In genomic region chr11:27753212-27753912, GRCm38 (mm10) we compare ENCODE assay signal across 8 mouse cellular contexts.
A peak's percentile ranks its signal among the peaks of the same experiment; 100 is the strongest.
DNase-seq lines count a peak whose midpoint lies in the region; ATAC-seq and TF ChIP-seq lines count a peak whose summit lies in the region.

No protein-coding gene starts in this region.

- 46% methylated on average over 11 of the region's 11 CpGs for WGBS in kidney, embryonic 14.5 days
- 46% methylated on average over 11 of the region's 11 CpGs for whole genome bisulfite sequencing in limb, embryonic 10.5 days
- WGBS in midbrain, postnatal 0 days, result 44% methylated on average over 11 of the region's 11 CpGs

- H3K9ac ChIP-seq in kidney, embryonic 14.5 days (ENCODE audit: low read depth, low read length), result no peak overlapping the region
- no peak overlapping the region for H3K9ac ChIP-seq in midbrain, postnatal 0 days (replicated peaks; ENCODE audit: low read length, poor library complexity, severe bottlenecking)

- peak; percentile 47 for DNase-seq in urinary bladder, postnatal 14 days (ENCODE audit: low spot score)
- no peak for DNase-seq in urinary bladder, adult 2 months (ENCODE audit: low spot score)
- peak; percentile 26 to 57 for DNase-seq in cerebellum, postnatal 14 days
- peak; percentile 4 to 10 for DNase-seq in frontal cortex, postnatal 14 days (ENCODE audit: low spot score in 2 of 2)
- DNase-seq in limb, embryonic 10.5 days (ENCODE audit: low spot score), result peak; percentile 74
- peak; percentile 45 for DNase-seq in midbrain, postnatal 0 days (ENCODE audit: low spot score)

- H3K36me3 ChIP-seq in kidney, embryonic 14.5 days (ENCODE audit: control insufficient read depth, insufficient read depth, low read length), result no peaks in the 10 kb centered on the region
- H3K36me3 ChIP-seq in limb, embryonic 10.5 days, result no peaks in the 10 kb centered on the region
- H3K36me3 ChIP-seq in midbrain, postnatal 0 days (ENCODE audit: insufficient read depth, low read length), result no peaks in the 10 kb centered on the region

- H3K4me3 ChIP-seq in kidney, embryonic 14.5 days (ENCODE audit: low read length), result no peak overlapping the region
- H3K4me3 ChIP-seq in limb, embryonic 10.5 days, result no peak overlapping the region
- H3K4me3 ChIP-seq in midbrain, postnatal 0 days (ENCODE audit: low read depth, low read length), result no peak overlapping the region

- no peaks in the 10 kb centered on the region for H3K9me3 ChIP-seq in kidney, embryonic 14.5 days (ENCODE audit: control insufficient read depth, low read length)
- H3K9me3 ChIP-seq in limb, embryonic 10.5 days (replicated peaks), result no peaks in the 10 kb centered on the region
- H3K9me3 ChIP-seq in midbrain, postnatal 0 days (ENCODE audit: low read length), result no peaks in the 10 kb centered on the region

- no peak overlapping the region for H3K4me2 ChIP-seq in kidney, embryonic 14.5 days (replicated peaks; ENCODE audit: low read depth, low read length)
- no peak overlapping the region for H3K4me2 ChIP-seq in midbrain, postnatal 0 days (ENCODE audit: low read depth, low read length, poor library complexity, severe bottlenecking)

- no peak overlapping the region for H3K27ac ChIP-seq in kidney, embryonic 14.5 days (ENCODE audit: low read depth, low read length)
- no peak overlapping the region for H3K27ac ChIP-seq in limb, embryonic 10.5 days
- no peak overlapping the region for H3K27ac ChIP-seq in midbrain, postnatal 0 days (ENCODE audit: low read depth, low read length)

- H3K27me3 ChIP-seq in kidney, embryonic 14.5 days (ENCODE audit: control insufficient read depth, insufficient read depth, low read length), result no peaks in the 10 kb centered on the region
- H3K27me3 ChIP-seq in limb, embryonic 10.5 days (ENCODE audit: low read depth, poor library complexity, severe bottlenecking), result no peaks in the 10 kb centered on the region
- H3K27me3 ChIP-seq in midbrain, postnatal 0 days (ENCODE audit: insufficient read depth, low read length), result no peaks in the 10 kb centered on the region

- no peaks in the 10 kb centered on the region for H3K4me1 ChIP-seq in kidney, embryonic 14.5 days (ENCODE audit: control insufficient read depth, insufficient read depth, low read length)
- H3K4me1 ChIP-seq in limb, embryonic 10.5 days, result no peaks in the 10 kb centered on the region
- no peaks in the 10 kb centered on the region for H3K4me1 ChIP-seq in midbrain, postnatal 0 days (ENCODE audit: insufficient read depth, low read length)

- peak; percentile 79 for ATAC-seq in kidney, embryonic 14.5 days (ENCODE audit: low FRiP score, low TSS enrichment)
- ATAC-seq in midbrain, postnatal 0 days (ENCODE audit: low FRiP score), result no peak
- no peak for ATAC-seq in erythroblast, adult 5-6 weeks (replicated peaks; ENCODE audit: low FRiP score, poor library complexity, severe bottlenecking)

- peak; percentile 65 for TF ChIP-seq CTCF in midbrain, postnatal 0 days (IDR thresholded peaks at IDR 0.05)
